Mouse (Mus musculus): ENCODE measurements around the gene Dusp21.

Gene Dusp21

GRCm38 (mm10) chrX:18145557-18145956 lies at the start of gene Dusp21:
Dusp21 (plus strand) TSS chrX:18145857.
- no peak for DNase-seq (ENCODE audit: low read depth, low spot score)

DNA sequence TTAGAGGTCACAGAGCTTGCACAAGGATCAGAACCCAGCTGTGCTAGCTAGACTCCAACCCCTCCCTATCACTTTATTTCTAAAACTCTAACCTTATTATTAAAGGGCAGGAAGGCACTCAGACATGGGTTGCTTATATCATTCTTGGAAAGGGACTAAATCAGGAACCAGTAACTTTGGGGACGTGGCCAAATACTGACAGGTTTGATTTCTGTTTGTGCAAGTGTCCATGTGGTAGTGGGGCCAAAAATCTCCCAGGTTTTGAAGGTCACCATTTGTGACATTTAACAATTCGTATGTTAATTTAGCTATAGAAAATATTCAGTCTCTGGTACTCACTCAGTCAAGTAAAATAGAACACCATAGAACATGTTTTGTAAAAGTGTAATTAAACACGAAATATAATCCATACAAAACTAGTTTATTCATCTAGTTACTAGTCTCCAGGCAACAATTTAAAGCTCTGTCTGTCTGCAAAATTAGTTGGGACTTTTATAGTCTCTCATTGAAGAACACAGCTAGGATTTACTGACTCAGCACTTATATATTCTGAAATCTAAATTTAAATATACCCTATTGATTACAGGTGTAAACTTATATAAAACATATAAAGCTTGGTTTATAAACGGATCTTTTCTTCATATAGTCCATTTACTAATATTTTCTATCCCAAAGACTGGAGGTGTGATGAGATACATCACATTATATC lies 15.2 kb downstream of the Dusp21 start:
- no peak for DNase-seq (ENCODE audit: low read depth, low spot score)

DNA sequence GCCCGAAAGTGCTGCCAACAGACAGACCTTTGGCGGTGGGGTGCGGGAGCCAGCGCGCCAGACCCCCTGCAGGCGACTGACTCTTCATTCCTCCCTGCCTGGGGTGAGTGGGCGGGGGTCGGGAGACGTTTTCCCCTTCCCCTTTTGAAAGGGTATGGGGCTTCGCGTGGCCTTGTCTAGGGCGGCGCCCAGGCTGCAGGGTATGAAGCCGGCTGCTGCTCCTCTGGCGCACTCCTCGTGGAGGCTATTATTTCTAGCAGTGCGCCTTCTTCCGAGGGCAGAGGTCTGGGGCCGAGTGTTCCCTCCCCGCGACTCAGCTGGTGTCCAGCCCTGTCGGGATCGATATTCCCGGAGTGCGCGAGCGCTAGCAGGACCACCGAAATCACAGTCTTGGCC lies 16.1 kb downstream of the Dusp21 start:
- no peak for DNase-seq (ENCODE audit: low read depth, low spot score)

DNA sequence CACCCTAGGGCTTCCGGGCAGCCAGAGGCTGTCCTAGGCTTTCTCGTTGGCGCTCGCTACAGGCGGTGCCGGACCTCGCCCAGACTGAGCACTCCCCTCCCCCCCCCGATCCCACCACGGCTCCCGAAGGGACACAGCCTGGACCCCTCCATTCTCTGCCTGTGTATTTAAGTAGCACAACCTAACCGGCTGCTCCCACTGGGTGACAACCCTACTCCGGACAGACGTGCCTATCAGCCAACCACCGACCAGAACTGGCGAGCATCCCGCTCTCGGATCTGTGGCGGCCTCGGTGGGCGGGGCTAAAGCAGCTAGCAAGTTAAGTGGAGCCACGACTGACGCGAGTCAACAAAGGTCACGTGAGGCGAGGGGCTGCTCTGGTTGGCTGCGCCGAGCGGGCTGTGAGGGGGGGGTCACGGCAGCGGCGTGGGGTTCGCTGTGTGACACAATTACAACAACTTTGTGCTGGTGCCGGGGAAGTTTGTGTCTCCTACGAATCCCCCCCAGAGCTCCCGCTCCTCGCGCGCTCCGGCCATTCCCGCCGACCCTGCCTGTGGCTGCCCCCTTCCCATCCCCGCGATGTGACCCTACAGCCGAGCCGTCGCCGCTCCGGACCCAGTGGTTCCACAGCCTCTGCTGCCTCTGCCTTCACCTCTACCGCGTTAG lies 16.7 kb downstream of the Dusp21 start, which contains the start of gene Kdm6a:
Gene Kdm6a, plus strand, starts transcription at position 384 of the 666 bp plus-strand sequence.
- peak; percentile 98 for DNase-seq (ENCODE audit: low read depth, low spot score)

GRCm38 (mm10) chrX:18162861-18163731 lies 17.4 kb downstream of the Dusp21 start:
- peak; percentile 36 for DNase-seq (ENCODE audit: low read depth, low spot score)

DNA sequence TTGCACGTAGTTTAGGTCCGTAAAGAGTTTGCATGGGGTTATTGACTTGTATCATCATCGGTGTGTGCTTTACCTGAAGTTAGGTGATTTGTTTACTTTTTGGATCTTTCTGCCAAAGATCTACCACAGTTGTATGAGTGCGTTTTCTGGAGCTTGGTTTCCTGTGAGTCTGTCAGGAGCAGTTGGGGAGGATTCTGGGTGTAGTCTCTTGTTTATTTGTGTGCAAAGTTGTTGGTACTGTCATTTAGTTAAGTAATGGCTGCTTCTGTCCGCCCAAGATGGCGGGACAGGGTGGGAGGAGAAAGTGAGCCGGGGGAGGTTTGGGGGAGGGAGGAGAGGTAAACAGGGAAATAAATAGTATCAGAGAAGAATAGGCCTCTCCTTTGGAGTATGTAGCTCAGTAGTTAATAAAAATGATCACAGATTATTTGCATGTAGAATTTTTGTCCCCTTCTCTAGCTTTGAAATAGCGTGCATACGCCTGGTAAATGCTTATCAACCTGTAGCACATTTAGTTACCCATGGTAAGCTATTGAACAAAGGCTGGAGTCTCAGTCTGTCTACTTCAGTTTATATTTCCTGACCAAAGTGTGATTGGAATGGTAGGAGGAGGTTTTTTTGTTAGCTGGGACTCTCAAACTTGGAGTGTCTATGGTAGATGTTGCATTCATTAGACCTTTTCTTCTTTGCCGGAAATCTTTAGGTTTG lies 18.4 kb downstream of the Dusp21 start:
- peak; percentile 9 for DNase-seq (ENCODE audit: low read depth, low spot score)

DNA sequence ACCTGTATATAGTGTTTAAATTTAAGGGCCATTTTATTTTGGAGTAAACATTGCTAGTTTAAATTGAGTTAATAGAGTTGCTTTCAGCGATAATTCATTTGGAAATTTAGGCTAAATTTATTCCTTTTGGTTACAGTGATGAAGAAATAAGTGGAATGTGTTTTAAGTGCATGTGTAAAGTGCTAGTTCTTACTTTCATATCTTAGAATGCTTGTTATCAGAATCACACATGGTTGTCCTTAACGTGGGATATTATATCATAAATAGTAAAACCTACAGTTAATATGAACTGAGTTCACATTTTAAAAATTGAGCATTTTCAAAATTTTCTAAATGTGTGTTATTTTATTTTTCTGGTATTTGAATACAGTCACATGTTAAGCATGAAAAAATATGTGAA lies 19.5 kb downstream of the Dusp21 start:
- DNase-seq (ENCODE audit: low read depth, low spot score) = no peak

- DNase-seq (ENCODE audit: low read depth, low spot score) = no peak
Measured at GRCm38 (mm10) chrX:18166961-18167360, 21.3 kb downstream of the Dusp21 start.

- DNase-seq (ENCODE audit: low read depth, low spot score) = no peak
Measured at GRCm38 (mm10) chrX:18168940-18169339, 23.3 kb downstream of the Dusp21 start.

DNA sequence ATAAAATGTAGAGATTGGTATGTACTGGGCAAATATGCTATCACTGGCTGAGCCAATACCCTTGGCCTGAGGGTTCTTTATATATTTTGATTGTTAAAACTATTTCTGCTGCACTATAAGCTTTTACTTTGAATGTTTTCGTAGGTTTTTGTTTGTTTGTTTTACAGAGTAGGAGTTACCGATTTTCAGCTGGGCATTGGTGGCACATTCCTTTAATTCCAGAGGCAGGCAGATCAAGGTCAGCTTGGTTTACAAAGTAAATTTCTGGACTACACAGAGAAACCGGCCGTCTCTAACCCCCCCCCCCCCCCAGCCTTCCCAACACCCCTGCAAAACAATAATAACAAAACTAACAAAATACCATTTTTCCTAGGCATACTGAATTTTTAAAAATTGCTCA lies 29.2 kb downstream of the Dusp21 start:
- DNase-seq (ENCODE audit: low read depth, low spot score) = no peak

DNA sequence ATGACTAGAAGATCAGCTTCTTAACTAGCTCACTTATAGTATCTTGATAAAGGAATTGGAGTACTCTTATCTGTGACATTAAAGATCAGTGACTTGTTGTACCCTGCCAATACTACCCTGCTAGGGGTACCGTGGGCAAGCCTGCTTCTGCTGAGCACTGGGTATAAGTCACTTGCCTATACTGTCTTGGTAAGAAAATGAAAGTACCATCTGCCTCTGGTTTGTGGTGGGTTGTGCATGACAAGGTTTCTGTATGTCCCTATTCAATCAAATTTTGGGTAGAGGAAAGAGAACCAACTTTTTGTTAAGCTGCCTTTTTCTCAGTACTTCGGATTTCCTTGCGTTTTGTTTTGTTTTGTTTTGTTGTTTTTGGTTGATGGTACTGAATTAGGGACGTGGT lies 32.1 kb downstream of the Dusp21 start:
- DNase-seq (ENCODE audit: low read depth, low spot score) = no peak

DNA sequence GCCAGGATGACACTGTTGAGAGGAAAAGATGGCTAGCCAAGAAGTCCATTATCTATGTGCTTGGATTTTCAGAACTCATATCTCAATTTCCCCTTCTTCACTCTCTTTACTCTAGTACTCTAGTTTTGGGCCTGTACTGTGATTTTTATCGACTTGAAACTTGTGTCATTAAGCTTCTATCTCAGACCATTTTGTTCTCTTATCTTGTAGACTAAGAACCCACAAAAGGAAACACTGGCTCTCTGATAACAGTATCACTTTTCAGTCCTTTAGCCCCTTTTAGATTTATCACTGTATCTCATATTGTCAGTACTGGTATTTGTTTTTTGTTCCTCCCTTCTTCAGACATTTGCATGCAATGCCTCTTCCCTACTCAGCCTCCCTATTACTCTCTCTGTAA lies 33.8 kb downstream of the Dusp21 start:
- DNase-seq (ENCODE audit: low read depth, low spot score) = no peak

- no peak for DNase-seq (ENCODE audit: low read depth, low spot score)
Measured at GRCm38 (mm10) chrX:18187203-18187602, 41.5 kb downstream of the Dusp21 start.

- DNase-seq (ENCODE audit: low read depth, low spot score) = no peak
Measured at GRCm38 (mm10) chrX:18188293-18188692, 42.6 kb downstream of the Dusp21 start.

Data from retina, adult 2 months (tissue).